In genomic region chr9:64789341-64789761, GRCm38 (mm10) we compare ENCODE assay signal across 8 mouse cellular contexts. TPM values are rescaled to one million over a fixed set of nuclear protein-coding genes. Genes with fewer than 3 reads are reported as not detected.
DNase-seq lines count a peak whose midpoint lies in the region; ATAC-seq and TF ChIP-seq lines count a peak whose summit lies in the region.

No protein-coding gene starts in this region.

- H3K27me3 ChIP-seq in heart, embryonic 14.5 days (ENCODE audit: control insufficient read depth, insufficient read depth, low read length) = no peaks in the 10 kb centered on the region
- H3K27me3 ChIP-seq in liver, postnatal 0 days (ENCODE audit: insufficient read depth, low read length) = no peaks in the 10 kb centered on the region

- H3K9ac ChIP-seq in heart, embryonic 14.5 days (ENCODE audit: low read length) = no peak overlapping the region
- H3K9ac ChIP-seq in liver, postnatal 0 days (replicated peaks) = peak overlapping the region; percentile 31

- peaks cover 0 to 6% of the 10 kb centered on the region in 2 experiments; a peak in 1 of 4 replicates for H3K4me1 ChIP-seq in heart, embryonic 14.5 days (ENCODE audit: control insufficient read depth in 2 of 2, insufficient read depth in 2 of 2, low read length in 2 of 2)
- H3K4me1 ChIP-seq in brown adipose tissue, adult 24 weeks (ENCODE audit: control insufficient read depth, insufficient read depth, insufficient read length, low read length) = peaks cover 7% of the 10 kb centered on the region
- peaks cover 60% of the 10 kb centered on the region for H3K4me1 ChIP-seq in liver, postnatal 0 days (ENCODE audit: insufficient read depth)

- WGBS in heart, embryonic 14.5 days = 50% methylated on average over 13 of the region's 13 CpGs
- 24% methylated on average over 13 of the region's 13 CpGs for WGBS in liver, postnatal 0 days (ENCODE audit: insufficient replicate concordance)

- no peaks in the 10 kb centered on the region for H3K36me3 ChIP-seq in heart, embryonic 14.5 days (ENCODE audit: control insufficient read depth, insufficient read depth, low read length)
- no peaks in the 10 kb centered on the region for H3K36me3 ChIP-seq in liver, postnatal 0 days (replicated peaks; ENCODE audit: insufficient read depth, low read length)

- no peak overlapping the region for H3K4me3 ChIP-seq in heart, embryonic 14.5 days (ENCODE audit: control insufficient read depth in 1 of 2, insufficient read depth in 1 of 2, low read depth in 1 of 2, low read length in 2 of 2)
- no peak overlapping the region for H3K4me3 ChIP-seq in brown adipose tissue, adult 24 weeks (ENCODE audit: insufficient read depth, low read depth, low read length)
- 0 out of 2 replicates have a peak overlapping the region, but pooled peaks have one; percentile 10 for H3K4me3 ChIP-seq in liver, postnatal 0 days (ENCODE audit: low read depth, low read length)

- no peaks in the 10 kb centered on the region for H3K9me3 ChIP-seq in heart, embryonic 14.5 days (ENCODE audit: control insufficient read depth, low read length)
- no peaks in the 10 kb centered on the region for H3K9me3 ChIP-seq in liver, postnatal 0 days (ENCODE audit: low read length)

- no peak for TF ChIP-seq CTCF in liver, postnatal 0 days (IDR thresholded peaks at IDR 0.05; ENCODE audit: low read depth)

- no peak for DNase-seq in heart, adult 11 months
- peak; percentile 87 for DNase-seq in A20 (ENCODE audit: low read depth, low spot score)
- no peak for DNase-seq in liver, postnatal 0 days
- no peak for DNase-seq in right cerebral cortex, adult 2 months (ENCODE audit: low spot score in 2 of 2)
- DNase-seq in frontal cortex, postnatal 36 days (ENCODE audit: low spot score in 2 of 2) = no peak
- DNase-seq in cerebellum, adult 8-10 months = no peak

- H3K27ac ChIP-seq in heart, embryonic 14.5 days (replicated peaks in 1 of 2; ENCODE audit: control insufficient read depth in 1 of 2, insufficient read depth in 1 of 2, low read depth in 2 of 2, low read length in 2 of 2) = no peak overlapping the region
- peak overlapping the region; percentile 57 for H3K27ac ChIP-seq in brown adipose tissue, adult 24 weeks (replicated peaks; ENCODE audit: low read depth, low read length)
- H3K27ac ChIP-seq in liver, postnatal 0 days (ENCODE audit: low read depth) = peak overlapping the region; percentile 95

- peak overlapping the region; percentile 17; the same call in 1 of the 2 replicates for H3K4me2 ChIP-seq in heart, embryonic 14.5 days (ENCODE audit: low read length)
- peak overlapping the region; percentile 59 for H3K4me2 ChIP-seq in liver, postnatal 0 days (ENCODE audit: low read depth, low read length)

- TF ChIP-seq EP300 in liver, postnatal 0 days (IDR thresholded peaks at IDR 0.05; ENCODE audit: low read depth) = peak; percentile 94

- ATAC-seq in heart, embryonic 14.5 days (ENCODE audit: insufficient number of reproducible peaks, insufficient read depth, low FRiP score, low read depth) = no peak
- ATAC-seq in liver, postnatal 0 days = peak; percentile 8; the same call in 1 of the 2 replicates

RNA-seq across cellular contexts. Expression of gene Dennd4a, which starts 21.8 kb away (rescaled TPM):
- polyA plus RNA-seq in heart, embryonic 14.5 days (2014; fragmentation: Nextera tagmentation; extraction: Ambion mirVana) = 6.0 and 7.0 TPM in 2 replicates
- 11.0 and 24.6 TPM in 2 replicates for polyA plus RNA-seq in brown adipose tissue, adult 24 weeks (2012; ENCODE audit: insufficient read depth, insufficient read length, missing spikeins)
- polyA plus RNA-seq in liver, postnatal 0 days (2015; fragmentation: Nextera tagmentation; extraction: Ambion mirVana) = 13.7 TPM in 2 replicates

RNA-seq across cellular contexts. Expression of gene Rab11a, which starts 51.8 kb away (rescaled TPM):
- 390 and 408 TPM in 2 replicates for polyA plus RNA-seq in heart, embryonic 14.5 days (2014; fragmentation: Nextera tagmentation; extraction: Ambion mirVana)
- polyA plus RNA-seq in brown adipose tissue, adult 24 weeks (2012; ENCODE audit: insufficient read depth, insufficient read length, missing spikeins) = 141 and 169 TPM in 2 replicates
- polyA plus RNA-seq in liver, postnatal 0 days (2015; fragmentation: Nextera tagmentation; extraction: Ambion mirVana) = 331 and 349 TPM in 2 replicates

Comparison
In these comparisons a context has a peak if more than half of its experiments do, and no peak if none do; other contexts are left out.
1. H3K27ac ChIP-seq: peak in brown adipose tissue, adult 24 weeks (single experiment) and liver, postnatal 0 days (single experiment); none in heart, embryonic 14.5 days (0 of 2).